Mouse (Mus musculus): ENCODE measurements at regions not wholly inside any gene's neighbourhood (a gene's known extent, or its start where the extent isn't known, plus 50 kb on each side); places are given as distances from the start of the nearest gene placed in this dataset.

DNA sequence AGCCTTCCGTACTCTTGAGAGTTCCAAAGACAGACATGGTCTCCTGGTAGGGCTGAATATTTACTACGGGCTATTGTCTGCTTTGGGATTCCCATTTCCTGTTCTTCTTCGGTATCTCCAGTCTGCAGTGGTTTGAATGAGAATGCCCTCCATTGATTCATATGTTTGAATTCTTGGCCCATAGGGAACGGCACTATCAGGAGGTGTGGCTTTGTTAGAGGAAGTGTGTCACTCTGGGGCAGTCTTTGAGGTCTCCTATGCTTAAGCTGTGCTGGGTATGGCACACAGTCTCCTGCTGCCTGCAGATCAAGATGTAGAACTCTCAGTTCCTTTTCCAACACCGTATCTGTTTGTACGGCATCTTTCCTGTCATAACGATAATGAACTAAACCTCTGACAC, 56.7 kb upstream of the Map1b start:
- no peaks in the 10 kb centered on the region for H3K27me3 ChIP-seq (ENCODE audit: control insufficient read depth in 1 of 2, insufficient read depth in 2 of 2, low read length in 2 of 2)
- no peak overlapping the region for H3K4me3 ChIP-seq (ENCODE audit: control insufficient read depth in 1 of 2, insufficient read depth in 1 of 2, low read depth in 2 of 2, low read length in 2 of 2)
- H3K9me3 ChIP-seq (replicated peaks; ENCODE audit: insufficient read depth, low read length), result no peaks in the 10 kb centered on the region
- no peak for DNase-seq (ENCODE audit: low read depth, low spot score)
- no peaks in the 10 kb centered on the region for H3K36me3 ChIP-seq (ENCODE audit: control insufficient read depth in 1 of 2, insufficient read depth in 2 of 2, low read length in 2 of 2)
- H3K4me1 ChIP-seq (ENCODE audit: control insufficient read depth in 1 of 2, insufficient read depth in 2 of 2, low read length in 2 of 2), result no peaks in the 10 kb centered on the region
- no peak overlapping the region for H3K27ac ChIP-seq (ENCODE audit: control insufficient read depth, low read depth, low read length)
- H3K9ac ChIP-seq (ENCODE audit: control insufficient read depth, low read depth, low read length, poor library complexity, severe bottlenecking), result no peak overlapping the region
- no peaks in the 10 kb centered on the region for H3K79me2 ChIP-seq (ENCODE audit: control insufficient read depth, insufficient read depth, low read length, poor library complexity)
- TF ChIP-seq CTCF (IDR thresholded peaks at IDR 0.05 in 2 of 3, conservative IDR thresholded peaks at IDR 0.05 in 1 of 3; ENCODE audit: control insufficient read depth in 1 of 3, insufficient read depth in 1 of 3, low read depth in 2 of 3, low read length in 3 of 3, poor library complexity in 1 of 3, severe bottlenecking in 1 of 3), result no peak
- TF ChIP-seq GATA1 (IDR thresholded peaks at IDR 0.05; ENCODE audit: low read depth, low read length), result no peak
- TF ChIP-seq MAFK (IDR thresholded peaks at IDR 0.05; ENCODE audit: borderline replicate concordance, low read depth, low read length), result no peak
- no peak for TF ChIP-seq E2F4 (IDR thresholded peaks at IDR 0.05; ENCODE audit: borderline replicate concordance, low read depth, low read length)
- TF ChIP-seq UBTF (IDR thresholded peaks at IDR 0.05; ENCODE audit: borderline replicate concordance, insufficient read depth, low read depth, low read length), result no peak
- no peak for TF ChIP-seq RAD21 (IDR thresholded peaks at IDR 0.05; ENCODE audit: low read depth, low read length)
- TF ChIP-seq JUND (IDR thresholded peaks at IDR 0.05; ENCODE audit: low read depth, low read length), result no peak
- TF ChIP-seq USF1 (IDR thresholded peaks at IDR 0.05; ENCODE audit: low read depth, low read length), result no peak
- TF ChIP-seq MXI1 (IDR thresholded peaks at IDR 0.05; ENCODE audit: low read depth, low read length), result no peak
- no peak for TF ChIP-seq ZMIZ1 (IDR thresholded peaks at IDR 0.05; ENCODE audit: low read depth, low read length)
- no peak for TF ChIP-seq HCFC1 (IDR thresholded peaks at IDR 0.05; ENCODE audit: low read depth, low read length)
- no peak for TF ChIP-seq MYB (IDR thresholded peaks at IDR 0.05; ENCODE audit: low read depth, low read length)
- TF ChIP-seq ZC3H11A (IDR thresholded peaks at IDR 0.05; ENCODE audit: low read depth, low read length), result no peak
- TF ChIP-seq ZNF384 (IDR thresholded peaks at IDR 0.05; ENCODE audit: low read depth, low read length), result no peak
- no peak for TF ChIP-seq CHD1 (IDR thresholded peaks at IDR 0.05; ENCODE audit: low read depth, low read length)

DNA sequence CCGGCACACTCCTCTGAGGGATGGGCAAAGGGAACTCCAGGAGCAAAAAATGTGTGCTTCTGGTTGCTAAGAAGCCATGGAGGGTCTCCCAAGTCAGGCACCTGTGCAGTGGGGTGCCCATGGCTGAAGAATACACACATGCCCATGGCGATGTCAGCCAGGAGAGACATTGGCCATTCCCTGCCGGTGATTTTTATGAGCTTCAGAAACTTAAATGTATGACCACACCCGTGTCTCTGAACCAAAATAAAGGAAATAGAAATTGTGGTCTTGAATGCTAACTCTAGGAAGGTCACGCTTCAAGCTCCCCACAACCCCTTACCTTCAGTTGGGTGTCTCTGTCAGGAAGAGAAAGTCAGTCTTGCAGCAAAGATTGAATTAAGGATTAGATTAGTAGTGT, 56.0 kb upstream of the Map1b start:
- TF ChIP-seq MAFK (IDR thresholded peaks at IDR 0.05; ENCODE audit: borderline replicate concordance, low read depth, low read length), result no peak
- no peak for TF ChIP-seq MEF2A (IDR thresholded peaks at IDR 0.05; ENCODE audit: extremely low read depth, insufficient replicate concordance, low read depth, low read length, poor library complexity, severe bottlenecking)
- TF ChIP-seq SIN3A (IDR thresholded peaks at IDR 0.05; ENCODE audit: low read length), result no peak
- no peak for TF ChIP-seq ZNF384 (IDR thresholded peaks at IDR 0.05; ENCODE audit: low read depth, low read length)
- no peak for TF ChIP-seq POLR2A (IDR thresholded peaks at IDR 0.05; ENCODE audit: control insufficient read depth in 1 of 2, insufficient read depth in 1 of 2, low read depth in 1 of 2, low read length in 2 of 2, poor library complexity in 1 of 2)
- TF ChIP-seq TBP (IDR thresholded peaks at IDR 0.05; ENCODE audit: low read depth, low read length), result no peak
- no peaks in the 10 kb centered on the region for H3K36me3 ChIP-seq (ENCODE audit: control insufficient read depth in 1 of 2, insufficient read depth in 2 of 2, low read length in 2 of 2)
- no peaks in the 10 kb centered on the region for H3K27me3 ChIP-seq (ENCODE audit: control insufficient read depth in 1 of 2, insufficient read depth in 2 of 2, low read length in 2 of 2)
- no peak overlapping the region for H3K27ac ChIP-seq (ENCODE audit: control insufficient read depth, low read depth, low read length)
- H3K4me3 ChIP-seq (ENCODE audit: control insufficient read depth in 1 of 2, insufficient read depth in 1 of 2, low read depth in 2 of 2, low read length in 2 of 2), result no peak overlapping the region
- no peaks in the 10 kb centered on the region for H3K9me3 ChIP-seq (replicated peaks; ENCODE audit: insufficient read depth, low read length)
- no peak overlapping the region for H3K9ac ChIP-seq (ENCODE audit: control insufficient read depth, low read depth, low read length, poor library complexity, severe bottlenecking)
- no peak for DNase-seq (ENCODE audit: low read depth, low spot score)
- H3K4me1 ChIP-seq (ENCODE audit: control insufficient read depth in 1 of 2, insufficient read depth in 2 of 2, low read length in 2 of 2), result no peaks in the 10 kb centered on the region
- H3K79me2 ChIP-seq (ENCODE audit: control insufficient read depth, insufficient read depth, low read length, poor library complexity), result no peaks in the 10 kb centered on the region
